Mouse (Mus musculus): ENCODE results near the gene Hip1r. TPM values are rescaled to one million over a fixed set of nuclear protein-coding genes. Genes with fewer than 3 reads are reported as not detected.

Hip1r gene
- total and polyA plus RNA-seq, 3 experiments, result 7.9 to 21.7 (median 14.9) TPM

GRCm38 (mm10) chr5:124019348-124020216 lies 46.2 kb downstream of the Hip1r start:
- ATAC-seq (ENCODE audit: extremely low read depth, insufficient number of reproducible peaks, low FRiP score, poor library complexity, severe bottlenecking) (peak; percentile 22), DNase-seq (ENCODE audit: low spot score) (peak; percentile 51)
- Histone ChIP-seq H3K27me3 (ENCODE audit: insufficient read depth, low read length) (no peaks in the 10 kb centered on the region), H3K4me3 (ENCODE audit: low read depth, low read length) (peak overlapping the region; percentile 8; the same call in 1 of the 2 replicates), H3K9me3 (replicated peaks) (no peaks in the 10 kb centered on the region), H3K4me1 (ENCODE audit: insufficient read depth, low read depth, low read length) (peaks cover 88% of the 10 kb centered on the region), H3K36me3 (replicated peaks) (peaks cover 84% of the 10 kb centered on the region)
- TF ChIP-seq GATA1 (IDR thresholded peaks at IDR 0.05; ENCODE audit: borderline replicate concordance, low read length) (no peak), TAL1 (conservative IDR thresholded peaks at IDR 0.05; ENCODE audit: low read depth, low read length) (no peak), CTCF (IDR thresholded peaks at IDR 0.05; ENCODE audit: low read depth, low read length) (no peak), POLR2AphosphoS5 (IDR thresholded peaks at IDR 0.05; ENCODE audit: insufficient replicate concordance, low read depth, low read length) (no peak), GATA2 (IDR thresholded peaks at IDR 0.05; ENCODE audit: borderline replicate concordance, low read depth, low read length) (no peak)

GRCm38 (mm10) chr5:124021148-124021547 lies 47.7 kb downstream of the Hip1r start:
- TF ChIP-seq CTCF (IDR thresholded peaks at IDR 0.05; ENCODE audit: low read depth, low read length), result no peak
- TF ChIP-seq POLR2AphosphoS5 (IDR thresholded peaks at IDR 0.05; ENCODE audit: insufficient replicate concordance, low read depth, low read length), result no peak
- no peak for TF ChIP-seq TAL1 (conservative IDR thresholded peaks at IDR 0.05; ENCODE audit: low read depth, low read length)
- TF ChIP-seq GATA1 (IDR thresholded peaks at IDR 0.05; ENCODE audit: borderline replicate concordance, low read length), result no peak
- no peak for TF ChIP-seq GATA2 (IDR thresholded peaks at IDR 0.05; ENCODE audit: borderline replicate concordance, low read depth, low read length)
- DNase-seq (ENCODE audit: low spot score) (no peak), ATAC-seq (ENCODE audit: extremely low read depth, insufficient number of reproducible peaks, low FRiP score, poor library complexity, severe bottlenecking) (no peak)
- Histone ChIP-seq H3K4me3 (ENCODE audit: low read depth, low read length) (no peak overlapping the region), H3K4me1 (ENCODE audit: insufficient read depth, low read depth, low read length) (peaks cover 95% of the 10 kb centered on the region), H3K27me3 (ENCODE audit: insufficient read depth, low read length) (no peaks in the 10 kb centered on the region), H3K36me3 (replicated peaks) (peaks cover 87% of the 10 kb centered on the region), H3K9me3 (replicated peaks) (no peaks in the 10 kb centered on the region)

- peaks cover 95% of the 10 kb centered on the region for H3K4me1 ChIP-seq (ENCODE audit: insufficient read depth, low read depth, low read length)
- H3K4me3 ChIP-seq (ENCODE audit: low read depth, low read length), result peak overlapping the region; percentile 56
- peaks cover 87% of the 10 kb centered on the region for H3K36me3 ChIP-seq (replicated peaks)
Observed at GRCm38 (mm10) chr5:124021701-124022100, 48.3 kb downstream of the Hip1r start.

GRCm38 (mm10) chr5:124022365-124022764 lies 48.9 kb downstream of the Hip1r start:
- H3K4me3 ChIP-seq (ENCODE audit: low read depth, low read length), result peak overlapping the region; percentile 56; the same call in 1 of the 2 replicates
- H3K36me3 ChIP-seq (replicated peaks), result peaks cover 85% of the 10 kb centered on the region
- H3K9me3 ChIP-seq (replicated peaks), result no peaks in the 10 kb centered on the region
- TF ChIP-seq GATA2 (IDR thresholded peaks at IDR 0.05; ENCODE audit: borderline replicate concordance, low read depth, low read length), result no peak
- TF ChIP-seq POLR2AphosphoS5 (IDR thresholded peaks at IDR 0.05; ENCODE audit: insufficient replicate concordance, low read depth, low read length), result no peak
- peak; percentile 37 for ATAC-seq (ENCODE audit: extremely low read depth, insufficient number of reproducible peaks, low FRiP score, poor library complexity, severe bottlenecking)
- no peak for DNase-seq (ENCODE audit: low spot score)
- H3K4me1 ChIP-seq (ENCODE audit: insufficient read depth, low read depth, low read length), result peaks cover 93% of the 10 kb centered on the region
- no peaks in the 10 kb centered on the region for H3K27me3 ChIP-seq (ENCODE audit: insufficient read depth, low read length)

More at GRCm38 (mm10) chr5:124021701-124022100, 48.3 kb downstream of the Hip1r start:
- no peak for DNase-seq (ENCODE audit: low spot score)
- no peak for ATAC-seq (ENCODE audit: extremely low read depth, insufficient number of reproducible peaks, low FRiP score, poor library complexity, severe bottlenecking)
- Histone ChIP-seq H3K9me3 (replicated peaks) (no peaks in the 10 kb centered on the region), H3K27me3 (ENCODE audit: insufficient read depth, low read length) (no peaks in the 10 kb centered on the region)
- TF ChIP-seq POLR2AphosphoS5 (IDR thresholded peaks at IDR 0.05; ENCODE audit: insufficient replicate concordance, low read depth, low read length), result no peak
- TF ChIP-seq CTCF (IDR thresholded peaks at IDR 0.05; ENCODE audit: low read depth, low read length), result no peak
- TF ChIP-seq TAL1 (conservative IDR thresholded peaks at IDR 0.05; ENCODE audit: low read depth, low read length), result no peak
- TF ChIP-seq GATA1 (IDR thresholded peaks at IDR 0.05; ENCODE audit: borderline replicate concordance, low read length), result no peak
- no peak for TF ChIP-seq GATA2 (IDR thresholded peaks at IDR 0.05; ENCODE audit: borderline replicate concordance, low read depth, low read length)

- H3K36me3 ChIP-seq (replicated peaks), result peaks cover 86% of the 10 kb centered on the region
- H3K27me3 ChIP-seq (ENCODE audit: insufficient read depth, low read length), result no peaks in the 10 kb centered on the region
- DNase-seq (ENCODE audit: low spot score) (no peak), ATAC-seq (ENCODE audit: extremely low read depth, insufficient number of reproducible peaks, low FRiP score, poor library complexity, severe bottlenecking) (no peak)
- H3K9me3 ChIP-seq (replicated peaks), result no peaks in the 10 kb centered on the region
- no peak for TF ChIP-seq CTCF (IDR thresholded peaks at IDR 0.05; ENCODE audit: low read depth, low read length)
- no peak for TF ChIP-seq GATA1 (IDR thresholded peaks at IDR 0.05; ENCODE audit: borderline replicate concordance, low read length)
- no peak for TF ChIP-seq GATA2 (IDR thresholded peaks at IDR 0.05; ENCODE audit: borderline replicate concordance, low read depth, low read length)
- TF ChIP-seq TAL1 (conservative IDR thresholded peaks at IDR 0.05; ENCODE audit: low read depth, low read length), result no peak
- TF ChIP-seq POLR2AphosphoS5 (IDR thresholded peaks at IDR 0.05; ENCODE audit: insufficient replicate concordance, low read depth, low read length), result no peak
- peaks cover 93% of the 10 kb centered on the region for H3K4me1 ChIP-seq (ENCODE audit: insufficient read depth, low read depth, low read length)
- H3K4me3 ChIP-seq (ENCODE audit: low read depth, low read length), result no peak overlapping the region
Observed at GRCm38 (mm10) chr5:124024677-124025076, 51.2 kb downstream of the Hip1r start.

GRCm38 (mm10) chr5:124025146-124025545 lies 51.7 kb downstream of the Hip1r start:
- no peak for ATAC-seq (ENCODE audit: extremely low read depth, insufficient number of reproducible peaks, low FRiP score, poor library complexity, severe bottlenecking)
- Histone ChIP-seq H3K36me3 (replicated peaks) (peaks cover 84% of the 10 kb centered on the region), H3K4me1 (ENCODE audit: insufficient read depth, low read depth, low read length) (peaks cover 92% of the 10 kb centered on the region), H3K4me3 (ENCODE audit: low read depth, low read length) (no peak overlapping the region), H3K9me3 (replicated peaks) (no peaks in the 10 kb centered on the region), H3K27me3 (ENCODE audit: insufficient read depth, low read length) (no peaks in the 10 kb centered on the region)
- DNase-seq (ENCODE audit: low spot score), result no peak
- TF ChIP-seq TAL1 (conservative IDR thresholded peaks at IDR 0.05; ENCODE audit: low read depth, low read length), result no peak
- no peak for TF ChIP-seq POLR2AphosphoS5 (IDR thresholded peaks at IDR 0.05; ENCODE audit: insufficient replicate concordance, low read depth, low read length)
- TF ChIP-seq GATA1 (IDR thresholded peaks at IDR 0.05; ENCODE audit: borderline replicate concordance, low read length), result no peak
- TF ChIP-seq GATA2 (IDR thresholded peaks at IDR 0.05; ENCODE audit: borderline replicate concordance, low read depth, low read length), result no peak
- no peak for TF ChIP-seq CTCF (IDR thresholded peaks at IDR 0.05; ENCODE audit: low read depth, low read length)
